Mouse (Mus musculus) inflammation-experienced regulatory T-cells (primary cell): ENCODE data around the gene Osgepl1. TPM values are rescaled to one million over a fixed set of nuclear protein-coding genes. Genes with fewer than 3 reads are reported as not detected.

ENCODE experiments used
- polyA plus RNA-seq, 2 experiments: library from polyadenylated mRNA; unstranded; fragments of 100-300 nt; shearing (Covaris generic); gene quantifications; one replicate each; pipeline ENCODE4 v1.2.1; 2017

Osgepl1 gene
- 10 to 100 TPM; 15.7 to 18.9 TPM for polyA plus RNA-seq

DNA sequence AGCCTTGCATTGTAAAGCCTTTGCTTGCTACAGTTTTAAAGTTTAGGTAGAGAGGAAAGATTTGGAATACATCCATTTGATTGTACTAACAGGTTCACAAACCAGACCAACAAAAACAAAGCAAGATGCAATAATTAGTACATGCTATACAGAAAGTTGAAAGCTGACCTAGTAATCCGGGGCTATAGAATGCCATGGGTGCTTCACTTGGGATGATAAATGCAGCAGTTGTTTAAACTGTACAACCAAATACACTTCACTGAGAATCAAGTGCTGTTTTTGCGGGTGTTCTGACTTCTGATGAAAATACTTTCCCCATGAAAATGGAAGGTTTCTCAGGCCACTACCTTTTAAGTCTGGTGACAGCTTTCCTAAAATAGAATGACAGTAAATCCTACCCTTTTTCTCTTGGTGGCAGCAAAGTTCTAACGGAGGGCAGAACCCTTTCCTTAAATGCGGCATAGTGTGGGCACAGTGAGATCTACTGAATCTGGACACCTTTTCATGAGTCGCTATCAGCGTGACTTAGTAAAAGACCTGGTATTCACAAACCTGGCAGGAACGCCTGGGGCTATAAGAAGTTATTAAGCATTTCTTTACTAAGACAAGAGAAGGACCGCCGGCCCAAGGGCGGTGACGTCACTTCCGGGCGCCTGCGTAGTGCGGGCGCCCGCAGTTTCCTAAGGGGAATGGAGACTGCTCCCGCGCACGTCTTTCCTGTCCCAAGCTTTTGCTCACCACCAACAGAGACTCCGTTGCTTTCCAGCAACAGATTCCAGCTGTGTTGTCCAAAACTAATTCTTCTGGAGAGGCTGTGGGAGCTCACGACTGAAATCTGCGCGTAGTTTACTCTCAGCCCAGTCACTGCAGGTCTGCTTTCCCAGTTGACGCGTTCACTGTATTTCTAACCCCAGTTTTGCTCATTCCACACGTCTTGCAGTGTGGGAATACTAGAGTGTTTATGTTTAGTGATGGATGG, at the start of gene Osgepl1:
TSS of gene Osgepl1 (plus strand) at position 636 of the 979 bp plus-strand sequence.

DNA sequence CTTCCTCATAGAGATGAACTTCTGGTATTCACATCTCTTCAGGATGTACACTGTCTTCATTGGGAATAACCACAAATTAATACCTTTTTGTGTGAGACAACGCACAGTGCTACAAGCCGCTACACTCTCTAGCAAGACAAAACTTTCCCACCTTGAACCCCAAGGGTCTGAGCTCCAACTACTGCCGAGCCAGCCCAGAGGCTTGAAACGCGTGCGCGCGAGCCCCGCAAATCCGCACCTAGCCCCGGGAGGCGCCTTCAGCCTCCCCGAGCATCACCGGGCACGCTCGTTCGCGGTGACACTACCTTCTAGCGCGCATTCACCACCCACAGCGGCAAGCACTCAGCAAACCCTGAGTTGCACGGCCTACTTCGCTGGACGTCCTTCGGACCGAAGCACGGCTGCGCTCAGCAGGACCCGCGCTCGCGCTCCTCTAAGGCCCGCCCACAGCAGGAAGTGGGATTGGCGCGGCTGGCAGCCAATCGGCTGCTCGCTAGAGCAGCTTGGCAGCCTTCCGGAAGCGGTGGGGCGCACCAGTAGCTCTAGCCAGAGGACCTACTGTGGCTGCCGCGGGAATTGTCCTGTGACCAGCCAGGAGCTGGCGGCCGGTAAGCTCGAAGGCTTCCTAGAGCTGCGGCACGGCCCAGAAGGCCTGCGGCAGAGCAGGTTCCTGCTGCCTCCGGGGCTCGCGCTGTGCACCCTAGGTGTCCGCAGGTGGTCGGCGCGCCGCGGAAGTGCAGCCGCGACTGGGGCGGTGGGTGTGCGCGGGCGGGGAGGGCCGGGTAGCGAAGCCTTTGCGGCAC, 16.6 kb upstream of the Osgepl1 start, which contains the start of the genes Pms1, Ormdl1 and Gm28778:
TSS of gene Pms1 (minus strand) at position 438 of the 803 bp plus-strand sequence.
TSS of gene Ormdl1 (plus strand) at position 515 of the 803 bp plus-strand sequence.
TSS of gene Gm28778 (plus strand) at position 531 of the 803 bp plus-strand sequence.

DNA sequence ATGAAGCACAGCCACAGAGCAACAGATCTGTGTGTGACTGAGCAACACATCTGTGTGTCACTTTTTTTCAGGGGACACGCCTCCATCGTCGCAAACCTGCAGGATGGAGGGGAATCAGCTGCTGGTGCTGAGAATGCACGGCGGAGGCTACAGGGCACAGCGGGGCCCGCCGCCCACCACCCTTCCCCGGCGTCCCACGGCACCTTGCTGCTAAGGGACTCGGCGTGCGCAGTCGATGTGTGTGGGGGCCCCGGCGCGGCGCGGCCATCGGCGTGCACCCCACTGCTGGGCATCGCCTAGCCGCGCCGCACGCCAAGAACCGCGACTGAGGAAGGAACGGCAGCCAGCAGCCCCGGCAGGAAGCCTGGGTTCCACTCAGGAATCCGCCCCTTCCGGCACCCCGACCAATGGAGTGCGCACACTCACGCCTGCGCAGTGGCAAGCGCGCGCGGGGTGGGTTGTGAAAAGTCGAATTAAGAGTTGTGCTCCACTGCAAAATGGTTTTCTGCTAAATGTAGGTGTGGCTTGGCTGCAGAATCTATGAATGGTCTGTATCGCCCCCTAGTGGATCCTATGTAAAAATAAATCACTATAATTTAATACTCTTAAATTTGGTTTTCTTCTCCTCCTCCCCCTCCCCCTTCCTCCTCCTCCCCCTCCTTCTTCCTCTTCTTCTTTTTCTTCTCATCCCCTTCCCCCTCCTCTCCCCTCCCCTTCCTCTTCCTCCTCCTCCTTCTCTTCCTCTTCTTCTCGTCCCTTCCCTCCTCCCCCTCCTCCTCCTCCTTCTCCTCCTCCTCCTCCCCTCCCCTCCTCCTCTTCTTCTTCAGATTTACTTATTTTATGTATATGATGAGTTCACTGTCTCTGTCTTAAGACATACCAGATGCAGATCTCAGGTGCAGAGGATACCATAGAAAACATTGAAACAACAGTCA, 39.2 kb downstream of the Osgepl1 start, which contains the start of the genes Asdurf, Gm28551 and Asnsd1:
TSS of gene Asdurf (minus strand) at position 293 of the 935 bp plus-strand sequence.
TSS of gene Gm28551 (minus strand) at position 341 of the 935 bp plus-strand sequence.
TSS of gene Asnsd1 (minus strand) at position 426 of the 935 bp plus-strand sequence.

Other genes with a start within 250 kb of the Osgepl1 start
- gene 1700019A02Rik, start 126.0 kb upstream of the Osgepl1 start, polyA plus RNA-seq: under 1 TPM in 1 of 2 experiments, not detected in 1; 0.76 TPM
- gene Pms1, start 16.6 kb upstream of the Osgepl1 start, polyA plus RNA-seq: 10 to 100 TPM; 19.7 to 24.4 TPM
- gene Ormdl1, start 16.5 kb upstream of the Osgepl1 start, polyA plus RNA-seq: 10 to 100 TPM; 68.2 to 80.4 TPM
- not detected for gene Gm28778, start 16.5 kb upstream of the Osgepl1 start, polyA plus RNA-seq
- gene Asdurf, start 39.0 kb downstream of the Osgepl1 start, polyA plus RNA-seq: not detected
- gene Gm28551, start 39.0 kb downstream of the Osgepl1 start, polyA plus RNA-seq: not detected
- 10 to 100 TPM; 72.8 to 76.2 TPM for gene Asnsd1, start 39.1 kb downstream of the Osgepl1 start, polyA plus RNA-seq